Mouse (Mus musculus) mesoderm, embryonic 11.5 days (tissue): ENCODE data around the gene Ccdc137.
"Not testable (repeated sequence)": the region's sequence is repeated elsewhere in the genome, so short reads cannot be mapped to it uniquely, and the experiment has no call there.

Source experiments
- DNase-seq: peaks from one replicate; pipeline ENCODE4 v3.0.0-alpha.2; 2012; ENCODE audit warnings: low read depth, low spot score

Ccdc137 gene

DNA sequence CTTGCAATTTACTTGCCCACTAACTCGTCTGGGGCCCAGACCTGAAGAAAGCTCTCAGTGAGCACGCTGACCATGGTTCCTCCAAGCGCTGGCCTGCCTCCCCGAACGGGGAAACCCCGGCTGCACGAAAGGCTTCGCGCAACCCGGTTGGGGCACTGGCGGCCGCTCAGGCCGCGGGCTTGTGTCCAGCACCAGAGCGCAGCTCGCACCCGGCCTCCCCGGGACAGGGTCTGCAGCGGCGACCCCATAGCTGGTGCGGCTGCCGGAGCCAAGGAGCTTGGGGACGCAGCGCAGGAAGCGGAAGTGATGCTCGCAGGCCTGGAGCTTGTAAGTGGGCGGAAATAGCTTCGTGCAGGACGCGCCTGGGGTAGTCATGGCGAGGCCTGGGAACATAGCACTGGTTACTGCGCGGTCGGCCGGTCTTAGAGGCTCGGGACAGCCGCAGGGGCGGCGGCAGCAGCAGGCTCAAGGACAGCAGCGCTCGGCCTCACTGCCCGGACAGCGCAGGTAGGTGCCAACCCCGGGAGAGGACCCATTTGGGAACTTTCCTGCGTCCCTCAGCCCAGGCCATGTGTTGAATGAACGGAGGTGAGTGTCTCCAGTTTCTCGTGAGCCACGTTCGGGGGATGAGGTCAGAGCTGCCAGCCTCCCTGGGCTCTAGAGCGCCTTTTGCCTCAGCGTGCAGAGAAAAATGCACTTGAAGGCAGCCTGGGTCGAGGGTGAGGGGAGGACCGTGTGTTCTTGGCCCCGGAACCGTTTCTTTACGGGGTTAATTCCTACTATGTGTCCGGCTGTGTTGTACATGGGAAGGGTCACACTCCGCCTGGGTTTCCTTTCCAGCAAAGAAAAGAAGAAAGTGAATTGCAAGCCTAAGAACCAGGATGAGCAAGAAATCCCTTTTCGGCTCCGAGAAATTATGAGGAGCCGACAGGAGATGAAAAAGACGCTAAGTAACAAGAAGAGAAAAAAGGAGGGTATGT, at the start of gene Ccdc137, which contains the start of gene Oxld1:
Gene Ccdc137, plus strand, starts transcription at position 344 of the 980 bp plus-strand sequence.
Gene Oxld1, minus strand, starts transcription at position 297 of the 980 bp plus-strand sequence.
- peak; percentile 85 for DNase-seq

DNA sequence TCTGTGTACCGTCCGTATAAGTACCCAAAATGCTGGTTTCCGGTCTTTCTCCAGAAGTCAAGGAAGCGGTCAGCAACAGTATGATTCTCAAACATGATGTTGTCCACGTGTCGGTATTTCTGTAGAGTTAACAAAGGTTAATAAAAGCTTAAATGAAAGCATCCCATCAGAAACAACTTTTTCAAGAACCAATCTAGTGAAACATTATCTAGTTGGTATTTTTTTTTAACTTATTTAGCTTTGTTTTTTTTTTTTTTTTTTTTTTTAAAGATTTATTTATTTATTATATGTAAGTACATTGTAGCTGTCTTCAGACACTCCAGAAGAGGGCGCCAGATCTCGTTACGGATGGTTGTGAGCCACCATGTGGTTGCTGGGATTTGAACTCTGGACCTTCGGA, 44.3 kb upstream of the Ccdc137 start:
- not testable (repeated sequence) for DNase-seq

GRCm38 (mm10) chr11:120417852-120418251, 40.1 kb upstream of the Ccdc137 start:
- no peak for DNase-seq

GRCm38 (mm10) chr11:120418592-120418991, 39.3 kb upstream of the Ccdc137 start:
- no peak for DNase-seq

- DNase-seq, result peak; percentile 39
Measured at GRCm38 (mm10) chr11:120422651-120423568, 35.0 kb upstream of the Ccdc137 start.

- DNase-seq, result peak; percentile 86
Measured at GRCm38 (mm10) chr11:120423569-120424295, 34.2 kb upstream of the Ccdc137 start.

- no peak for DNase-seq
Measured at GRCm38 (mm10) chr11:120426727-120427126, 31.2 kb upstream of the Ccdc137 start.

- peak; percentile 94 for DNase-seq
Measured at GRCm38 (mm10) chr11:120437152-120437856, 20.6 kb upstream of the Ccdc137 start, which contains the start of gene Nploc4. Nploc4 (minus strand) TSS chr11:120437708.

DNA sequence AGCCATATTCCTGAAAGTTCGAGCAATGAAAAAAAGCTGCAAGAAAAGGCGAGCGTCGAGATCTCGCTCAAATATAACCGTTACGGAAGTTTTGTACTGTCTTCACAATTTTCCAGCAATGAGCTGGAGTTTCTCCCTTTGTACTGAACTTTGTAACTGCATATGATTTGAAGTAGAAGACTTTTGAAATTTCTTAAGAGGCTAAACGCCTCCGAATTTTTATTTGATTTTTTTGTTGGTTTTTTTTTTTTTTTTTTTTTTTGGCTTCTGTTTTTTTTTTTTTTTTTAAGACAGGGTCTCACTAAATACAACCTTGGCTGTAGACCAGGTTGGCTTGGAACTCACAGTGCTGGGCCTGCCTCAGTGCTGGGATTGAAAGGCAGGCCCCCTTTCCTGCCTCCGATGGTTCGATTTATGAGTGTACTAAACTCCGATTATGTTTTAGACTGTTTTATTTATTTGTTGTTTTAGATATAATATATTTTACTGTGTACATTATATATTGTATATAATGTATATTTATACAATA, 20.0 kb upstream of the Ccdc137 start:
- no peak for DNase-seq

DNA sequence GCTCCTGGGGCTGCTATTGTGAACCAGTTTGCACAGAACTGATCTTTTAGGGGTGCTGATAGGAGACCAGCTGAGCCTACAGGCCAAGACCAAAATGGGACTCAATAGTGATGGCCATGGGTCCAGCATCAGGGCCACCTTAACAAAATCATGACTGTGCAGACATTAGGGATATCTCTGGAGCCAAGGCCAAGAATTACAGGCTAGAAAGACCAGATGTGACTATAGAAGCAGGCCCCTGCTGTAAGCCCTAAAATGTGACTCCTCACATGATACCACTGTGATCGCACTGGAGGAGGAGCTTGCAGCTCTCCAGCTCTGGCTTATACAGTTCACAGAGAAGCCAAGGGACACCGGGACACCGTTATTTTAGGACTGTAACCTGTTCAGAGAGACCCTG, 15.6 kb upstream of the Ccdc137 start, which contains the start of gene Tspan10:
Gene Tspan10, plus strand, starts transcription at position 301 of the 400 bp plus-strand sequence.
- no peak for DNase-seq

DNA sequence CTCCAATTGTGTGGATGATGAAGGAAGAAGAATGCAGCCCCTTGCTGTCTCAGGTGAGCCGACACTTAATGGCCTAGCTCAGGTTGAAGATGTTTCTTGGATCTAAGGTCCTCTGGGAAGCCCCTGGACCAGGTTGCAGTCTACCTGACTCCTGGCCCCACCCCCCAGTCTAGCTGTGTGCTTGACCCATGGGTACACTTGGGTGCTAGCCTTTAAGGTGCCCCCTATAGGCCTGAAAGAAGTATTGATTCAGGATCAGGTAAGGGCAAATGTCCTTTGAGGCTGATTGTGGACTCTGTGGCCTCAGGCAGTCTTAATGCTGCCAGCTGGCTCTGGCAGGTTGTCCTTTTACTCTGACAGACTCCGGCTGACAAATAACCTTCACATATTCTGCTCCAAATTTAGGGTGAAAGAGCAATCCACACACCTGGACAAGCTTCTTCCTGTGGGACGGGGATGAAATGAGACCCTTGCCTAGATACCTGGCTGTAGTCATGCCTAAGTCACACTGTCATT, 15.1 kb upstream of the Ccdc137 start:
- DNase-seq, result no peak

DNA sequence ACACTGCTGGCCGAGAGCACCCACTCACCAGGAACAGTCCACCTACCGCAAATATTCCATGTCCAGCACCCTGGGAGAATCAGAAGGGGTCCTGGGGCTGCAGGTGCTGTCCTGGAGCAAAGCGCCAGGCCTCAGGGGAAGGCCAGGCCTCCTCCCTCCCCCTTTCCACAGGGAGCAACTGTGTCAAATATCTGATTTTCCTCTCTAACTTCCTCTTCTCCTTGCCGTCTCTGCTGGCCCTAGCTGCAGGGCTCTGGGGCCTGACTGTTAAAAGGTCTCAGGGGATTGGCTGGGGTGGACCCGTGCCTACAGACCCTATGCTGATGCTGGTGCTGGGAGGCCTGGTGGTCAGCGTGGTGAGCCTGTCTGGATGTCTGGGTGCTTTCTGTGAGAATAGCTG, 13.8 kb upstream of the Ccdc137 start:
- DNase-seq, result no peak

GRCm38 (mm10) chr11:120445475-120445874, 12.4 kb upstream of the Ccdc137 start:
- no peak for DNase-seq

GRCm38 (mm10) chr11:120447179-120447578, 10.7 kb upstream of the Ccdc137 start:
- no peak for DNase-seq

DNA sequence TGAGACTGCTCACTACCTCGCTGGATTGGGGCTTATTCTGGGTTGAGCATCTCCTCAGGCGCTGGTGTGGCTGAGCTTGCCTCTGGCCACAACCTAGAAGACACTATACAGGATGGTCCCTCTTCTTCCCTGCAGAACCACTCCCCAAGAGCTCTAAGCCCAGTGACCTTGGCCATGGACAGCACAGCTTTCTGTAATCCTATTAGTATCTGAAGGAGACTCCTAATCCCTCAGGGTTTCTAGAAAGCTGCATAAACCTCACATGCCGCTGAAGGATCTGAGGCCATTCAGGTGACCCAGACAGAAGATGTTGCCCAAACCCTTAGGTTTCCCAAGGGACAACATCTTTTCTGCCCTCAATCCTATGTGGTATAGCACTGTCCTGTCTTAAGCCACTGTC, 5.7 kb upstream of the Ccdc137 start:
- no peak for DNase-seq

- no peak for DNase-seq
Measured at GRCm38 (mm10) chr11:120453306-120453705, 4.6 kb upstream of the Ccdc137 start, which contains the start of gene Pde6g. Pde6g (minus strand) TSS chr11:120453500.

- DNase-seq, result no peak
Measured at GRCm38 (mm10) chr11:120454965-120455364, 3.0 kb upstream of the Ccdc137 start.

GRCm38 (mm10) chr11:120455413-120455812, 2.5 kb upstream of the Ccdc137 start:
- no peak for DNase-seq

GRCm38 (mm10) chr11:120457370-120457769, 545 bp upstream of the Ccdc137 start:
- no peak for DNase-seq
